Mouse (Mus musculus) hindbrain, postnatal 0 days (tissue): ENCODE results near the gene Gm9887. TPM values are rescaled to one million over a fixed set of nuclear protein-coding genes. Genes with fewer than 3 reads are reported as not detected.

Experiments
- ATAC-seq: fragments of 200-750 bp; cut with Nextera tagmentation; 2 replicates; pipeline ENCODE4 v1.8.0; 2017; ENCODE audit warnings: mild to moderate bottlenecking, moderate TSS enrichment, moderate library complexity
- DNase-seq: peaks from one replicate; pipeline ENCODE4 v3.0.0-alpha.2; 2015; ENCODE audit warnings: low spot score
- H3K27ac ChIP-seq: fragments of 300-500 bp; sonication (generic); 2 replicates; pipeline ENCODE4 v1.5.1; 2014; ENCODE audit warnings: mild to moderate bottlenecking
- H3K27me3 ChIP-seq: fragments of 300-500 bp; sonication (generic); 2 replicates; pipeline ENCODE4 v1.6.1; 2014; ENCODE audit warnings: low read length, mixed read lengths; ENCODE audit not compliant: insufficient read depth
- H3K36me3 ChIP-seq: fragments of 300-500 bp; sonication (generic); 2 replicates; pipeline ENCODE4 v1.6.1; 2014; ENCODE audit warnings: low read length, mixed read lengths; ENCODE audit not compliant: insufficient read depth
- H3K4me1 ChIP-seq: fragments of 300-500 bp; sonication (generic); 2 replicates; pipeline ENCODE4 v1.6.1; 2014; ENCODE audit warnings: antibody characterized with exemption, low read length, mixed read lengths; ENCODE audit not compliant: insufficient read depth
- H3K4me2 ChIP-seq: fragments of 300-500 bp; sonication (generic); 2 replicates; pipeline ENCODE4 v1.6.1; 2014; ENCODE audit warnings: low read depth, mild to moderate bottlenecking, low read length, moderate library complexity, mixed read lengths
- H3K4me3 ChIP-seq: fragments of 300-500 bp; sonication (generic); 2 replicates; pipeline ENCODE4 v1.5.1; 2014; ENCODE audit warnings: low read length
- H3K9ac ChIP-seq: fragments of 300-500 bp; sonication (generic); replicated peaks from 2 replicates; pipeline ENCODE4 v1.6.1; 2014; ENCODE audit warnings: mild to moderate bottlenecking, low read length, moderate library complexity, mixed read lengths
- H3K9me3 ChIP-seq: fragments of 300-500 bp; sonication (generic); 2 replicates; pipeline ENCODE4 v1.6.1; 2016; ENCODE audit warnings: low read length, mixed read lengths
- CTCF ChIP-seq: IDR thresholded peaks from 2 replicates; pipeline ENCODE4 v1.5.1; 2016; ENCODE audit warnings: antibody characterized with exemption, control low read depth, low read depth
- WGBS: fragments of 180-500 bp; shearing (Covaris S2); extraction: QIAGEN DNeasy Blood & Tissue Kit; methylation state at CpG from one replicate; pipeline ENCODE4 v1.1.7; 2014; 5-methylcytosine and 5-hydroxymethylcytosine counted together
- microRNA-seq, 2 experiments: library from miRNA; unstranded; fragments of <30 nt; microRNA quantifications; one replicate each; pipeline ENCODE4; 2016
- polyA plus RNA-seq: library from polyadenylated mRNA; unstranded; fragments of >200 nt; fragmentation: Nextera tagmentation; extraction: Ambion mirVana; gene quantifications from 2 replicates; pipeline ENCODE4 v1.2.1, GENCODE M21; 2015
- total RNA-seq: library from RNA; depleted of rRNA; stranded (reverse); fragments of >200 nt; gene quantifications from 2 replicates; pipeline ENCODE4 v1.2.3, GENCODE M21; 2014; rRNA removed

Gene Gm9887
- total and polyA plus RNA-seq, 2 experiments from 2014 or later: 1.5 TPM; not detected in 1

- DNase-seq (no peak), ATAC-seq (no peak)
- Histone ChIP-seq H3K9me3 (no peaks in the 10 kb centered on the region), H3K4me1 (no peaks in the 10 kb centered on the region), H3K9ac (no peak overlapping the region), H3K4me3 (no peak overlapping the region), H3K36me3 (peaks cover 16% of the 10 kb centered on the region; the same call in 1 of the 2 replicates), H3K27me3 (no peaks in the 10 kb centered on the region), H3K27ac (no peak overlapping the region), H3K4me2 (no peak overlapping the region)
- TF ChIP-seq CTCF: no peak
- 95% methylated on average over 3 of the region's 3 CpGs for WGBS
Measured at GRCm38 (mm10) chr12:69331187-69331586, 41.1 kb downstream of the Gm9887 start.

Small RNA genes lying within 50 kb of the gene (microRNA-seq; reads per million reads assigned to microRNA genes)
- gene Gm47299: 0 to 0.36 reads per million in 2 experiments
- gene Gm47305: 0 reads per million in 2 experiments

Other genes with a start within 250 kb of the Gm9887 start
- 56.4 and 153 TPM in 2 replicates for gene Rps29, start 213.3 kb downstream of the Gm9887 start, total RNA-seq
- gene Rps29, start 213.3 kb downstream of the Gm9887 start, polyA plus RNA-seq: 1,492 and 1,507 TPM in 2 replicates
- gene Lrr1, start 203.6 kb downstream of the Gm9887 start, total RNA-seq: 0.37 and 0.86 TPM in 2 replicates
- gene Lrr1, start 203.6 kb downstream of the Gm9887 start, polyA plus RNA-seq: 3.4 and 3.6 TPM in 2 replicates
- gene Rpl36al, start 188.4 kb downstream of the Gm9887 start, total RNA-seq: 80.6 and 99.1 TPM in 2 replicates
- gene Rpl36al, start 188.4 kb downstream of the Gm9887 start, polyA plus RNA-seq: 417 and 430 TPM in 2 replicates
- 64.6 and 71.1 TPM in 2 replicates for gene Mgat2, start 188.3 kb downstream of the Gm9887 start, total RNA-seq
- gene Mgat2, start 188.3 kb downstream of the Gm9887 start, polyA plus RNA-seq: 39.7 and 42.2 TPM in 2 replicates
- gene Gm49383, start 175.4 kb downstream of the Gm9887 start, total RNA-seq: 2.0 and 4.7 TPM in 2 replicates
- gene Gm49383, start 175.4 kb downstream of the Gm9887 start, polyA plus RNA-seq: 11.4 and 13.3 TPM in 2 replicates
- 5.1 and 5.2 TPM in 2 replicates for gene Dnaaf2, start 174.0 kb downstream of the Gm9887 start, total RNA-seq
- gene Dnaaf2, start 174.0 kb downstream of the Gm9887 start, polyA plus RNA-seq: 7.7 and 8.2 TPM in 2 replicates
- gene Gm49384, start 168.2 kb downstream of the Gm9887 start, total RNA-seq: not detected in 2 replicates
- 7.1 and 8.3 TPM in 2 replicates for gene Gm49384, start 168.2 kb downstream of the Gm9887 start, polyA plus RNA-seq
- 4.1 and 4.4 TPM in 2 replicates for gene Pole2, start 144.3 kb downstream of the Gm9887 start, total RNA-seq
- 3.1 and 4.3 TPM in 2 replicates for gene Pole2, start 144.3 kb downstream of the Gm9887 start, polyA plus RNA-seq
- gene Klhdc1, start 131.3 kb downstream of the Gm9887 start, total RNA-seq: 3.9 and 6.5 TPM in 2 replicates
- gene Klhdc1, start 131.3 kb downstream of the Gm9887 start, polyA plus RNA-seq: 15.0 and 23.6 TPM in 2 replicates
- 252 and 313 TPM in 2 replicates for gene Klhdc2, start 75.8 kb downstream of the Gm9887 start, total RNA-seq
- 248 and 251 TPM in 2 replicates for gene Klhdc2, start 75.8 kb downstream of the Gm9887 start, polyA plus RNA-seq
- 24.9 and 34.3 TPM in 2 replicates for gene Nemf, start 15.3 kb downstream of the Gm9887 start, total RNA-seq
- gene Nemf, start 15.3 kb downstream of the Gm9887 start, polyA plus RNA-seq: 69.7 and 78.2 TPM in 2 replicates
- gene Arf6, start 308 bp downstream of the Gm9887 start, total RNA-seq: 112 and 132 TPM in 2 replicates
- gene Arf6, start 308 bp downstream of the Gm9887 start, polyA plus RNA-seq: 41.6 and 43.5 TPM in 2 replicates
- gene Vcpkmt, start 210.6 kb upstream of the Gm9887 start, total RNA-seq: 4.0 and 6.1 TPM in 2 replicates
- gene Vcpkmt, start 210.6 kb upstream of the Gm9887 start, polyA plus RNA-seq: 33.0 and 33.6 TPM in 2 replicates